Mouse (Mus musculus): ENCODE data around the gene Atg14. TPM values are rescaled to one million over a fixed set of nuclear protein-coding genes. Genes with fewer than 3 reads are reported as not detected.
A peak's percentile ranks its signal among the peaks of the same experiment; 100 is the strongest.
"Not testable (repeated sequence)": the region's sequence is repeated elsewhere in the genome, so short reads cannot be mapped to it uniquely, and the experiment has no call there.

The Atg14 gene
- polyA plus RNA-seq, 1 experiment, result 9.4 TPM

GRCm38 (mm10) chr14:47533365-47534175 lies 36.9 kb downstream of the Atg14 start:
- H3K36me3 ChIP-seq (ENCODE audit: control insufficient read depth, insufficient read depth, low read length), result no peaks in the 10 kb centered on the region
- H3K27me3 ChIP-seq (replicated peaks; ENCODE audit: control insufficient read depth, insufficient read depth, low read length), result no peaks in the 10 kb centered on the region
- 13% methylated on average over 11 of the region's 11 CpGs for WGBS
- peaks cover 25% of the 10 kb centered on the region for H3K4me1 ChIP-seq (ENCODE audit: control insufficient read depth, insufficient read depth, low read length)
- peak overlapping the region; percentile 79 for H3K27ac ChIP-seq (ENCODE audit: insufficient read depth, low read depth, low read length)
- TF ChIP-seq CTCF (conservative IDR thresholded peaks at IDR 0.05; ENCODE audit: insufficient read depth, insufficient read length, low read depth, low read length) (no peak; the same call in 1 of the 2 replicates), POLR2A (IDR thresholded peaks at IDR 0.05; ENCODE audit: low read depth, low read length) (no peak)
- H3K4me3 ChIP-seq (ENCODE audit: insufficient read depth, low read depth, low read length), result no peak overlapping the region
- peak; percentile 89 for DNase-seq

- Histone ChIP-seq H3K36me3 (ENCODE audit: control insufficient read depth, insufficient read depth, low read length) (no peaks in the 10 kb centered on the region), H3K4me1 (ENCODE audit: control insufficient read depth, insufficient read depth, low read length) (peaks cover 25% of the 10 kb centered on the region), H3K27ac (ENCODE audit: insufficient read depth, low read depth, low read length) (no peak overlapping the region), H3K4me3 (ENCODE audit: insufficient read depth, low read depth, low read length) (no peak overlapping the region), H3K27me3 (replicated peaks; ENCODE audit: control insufficient read depth, insufficient read depth, low read length) (no peaks in the 10 kb centered on the region)
- 88% methylated on average over 1 of the region's 1 CpGs for WGBS
- TF ChIP-seq POLR2A (IDR thresholded peaks at IDR 0.05; ENCODE audit: low read depth, low read length) (no peak), CTCF (conservative IDR thresholded peaks at IDR 0.05; ENCODE audit: insufficient read depth, insufficient read length, low read depth, low read length) (peak; percentile 27; the same call in 1 of the 2 replicates)
- no peak for DNase-seq
Observed at GRCm38 (mm10) chr14:47532496-47532895, 38.0 kb downstream of the Atg14 start.

- H3K27ac ChIP-seq (ENCODE audit: insufficient read depth, low read depth, low read length); DNase-seq; H3K36me3 ChIP-seq (ENCODE audit: control insufficient read depth, insufficient read depth, low read length); H3K4me3 ChIP-seq (ENCODE audit: insufficient read depth, low read depth, low read length); H3K27me3 ChIP-seq (replicated peaks; ENCODE audit: control insufficient read depth, insufficient read depth, low read length): not testable (repeated sequence)
- WGBS, result 93% methylated on average over 12 of the region's 12 CpGs
- H3K4me1 ChIP-seq (ENCODE audit: control insufficient read depth, insufficient read depth, low read length), result peaks cover 20% of the 10 kb centered on the region
Observed at GRCm38 (mm10) chr14:47529592-47529991, 40.9 kb downstream of the Atg14 start.

- no peak overlapping the region for H3K27ac ChIP-seq (ENCODE audit: insufficient read depth, low read depth, low read length)
- 32% methylated on average over 8 of the region's 8 CpGs for WGBS
- peak; percentile 84 for DNase-seq
- no peaks in the 10 kb centered on the region for H3K27me3 ChIP-seq (replicated peaks; ENCODE audit: control insufficient read depth, insufficient read depth, low read length)
- no peak overlapping the region for H3K4me3 ChIP-seq (ENCODE audit: insufficient read depth, low read depth, low read length)
- no peak for TF ChIP-seq POLR2A (IDR thresholded peaks at IDR 0.05; ENCODE audit: low read depth, low read length)
- peak; percentile 79 for TF ChIP-seq CTCF (conservative IDR thresholded peaks at IDR 0.05; ENCODE audit: insufficient read depth, insufficient read length, low read depth, low read length)
- peaks cover 16% of the 10 kb centered on the region for H3K4me1 ChIP-seq (ENCODE audit: control insufficient read depth, insufficient read depth, low read length)
- H3K36me3 ChIP-seq (ENCODE audit: control insufficient read depth, insufficient read depth, low read length), result no peaks in the 10 kb centered on the region
Observed at GRCm38 (mm10) chr14:47529019-47529418, 41.4 kb downstream of the Atg14 start.

GRCm38 (mm10) chr14:47528293-47528692 lies 42.2 kb downstream of the Atg14 start:
- H3K27ac ChIP-seq (ENCODE audit: insufficient read depth, low read depth, low read length), result no peak overlapping the region
- H3K4me1 ChIP-seq (ENCODE audit: control insufficient read depth, insufficient read depth, low read length), result peaks cover 10% of the 10 kb centered on the region
- WGBS, result 92% methylated on average over 3 of the region's 3 CpGs
- H3K4me3 ChIP-seq (ENCODE audit: insufficient read depth, low read depth, low read length), result no peak overlapping the region
- DNase-seq, result no peak
- H3K36me3 ChIP-seq (ENCODE audit: control insufficient read depth, insufficient read depth, low read length), result no peaks in the 10 kb centered on the region
- TF ChIP-seq POLR2A (IDR thresholded peaks at IDR 0.05; ENCODE audit: low read depth, low read length) (no peak), CTCF (conservative IDR thresholded peaks at IDR 0.05; ENCODE audit: insufficient read depth, insufficient read length, low read depth, low read length) (no peak)
- no peaks in the 10 kb centered on the region for H3K27me3 ChIP-seq (replicated peaks; ENCODE audit: control insufficient read depth, insufficient read depth, low read length)

GRCm38 (mm10) chr14:47527833-47528232 lies 42.6 kb downstream of the Atg14 start:
- DNase-seq, result no peak
- Histone ChIP-seq H3K4me3 (ENCODE audit: insufficient read depth, low read depth, low read length) (no peak overlapping the region), H3K36me3 (ENCODE audit: control insufficient read depth, insufficient read depth, low read length) (no peaks in the 10 kb centered on the region), H3K4me1 (ENCODE audit: control insufficient read depth, insufficient read depth, low read length) (peaks cover 5% of the 10 kb centered on the region; the same call in 1 of the 2 replicates), H3K27me3 (replicated peaks; ENCODE audit: control insufficient read depth, insufficient read depth, low read length) (no peaks in the 10 kb centered on the region), H3K27ac (ENCODE audit: insufficient read depth, low read depth, low read length) (no peak overlapping the region)
- no peak for TF ChIP-seq POLR2A (IDR thresholded peaks at IDR 0.05; ENCODE audit: low read depth, low read length)
- no peak for TF ChIP-seq CTCF (conservative IDR thresholded peaks at IDR 0.05; ENCODE audit: insufficient read depth, insufficient read length, low read depth, low read length)
- 96% methylated on average over 2 of the region's 2 CpGs for WGBS

- peaks cover 3% of the 10 kb centered on the region; the same call in 1 of the 2 replicates for H3K4me1 ChIP-seq (ENCODE audit: control insufficient read depth, insufficient read depth, low read length)
- TF ChIP-seq POLR2A (IDR thresholded peaks at IDR 0.05; ENCODE audit: low read depth, low read length) (no peak), CTCF (conservative IDR thresholded peaks at IDR 0.05; ENCODE audit: insufficient read depth, insufficient read length, low read depth, low read length) (no peak)
- H3K36me3 ChIP-seq (ENCODE audit: control insufficient read depth, insufficient read depth, low read length), result no peaks in the 10 kb centered on the region
- no peak overlapping the region for H3K4me3 ChIP-seq (ENCODE audit: insufficient read depth, low read depth, low read length)
- H3K27me3 ChIP-seq (replicated peaks; ENCODE audit: control insufficient read depth, insufficient read depth, low read length), result no peaks in the 10 kb centered on the region
- WGBS, result 95% methylated on average over 5 of the region's 5 CpGs
- no peak overlapping the region for H3K27ac ChIP-seq (ENCODE audit: insufficient read depth, low read depth, low read length)
- no peak for DNase-seq
Observed at GRCm38 (mm10) chr14:47525861-47526260, 44.6 kb downstream of the Atg14 start.

Measured in kidney, adult 2 months (tissue).